Mouse (Mus musculus): ENCODE results near the gene Lix1l. TPM values are rescaled to one million over a fixed set of nuclear protein-coding genes. Genes with fewer than 3 reads are reported as not detected.

Gene Lix1l
- total RNA-seq, 1 experiment from 2014 or later, result 50.0 TPM

Other genes starting within 250 kb of the Lix1l start
- not detected in 2 replicates for gene BC107364, start 148.8 kb upstream of the Lix1l start, total RNA-seq (2021)
- gene Hfe2, start 76.0 kb upstream of the Lix1l start, total RNA-seq (2021), result not detected in 2 replicates
- 421 and 586 TPM in 2 replicates for gene Txnip, start 43.2 kb upstream of the Lix1l start, total RNA-seq (2021)
- gene Gm16253, start 24.2 kb upstream of the Lix1l start, total RNA-seq (2021), result not detected in 2 replicates
- 37.7 and 44.9 TPM in 2 replicates for gene Polr3gl, start 7.0 kb upstream of the Lix1l start, total RNA-seq (2021)
- gene Ankrd34a, start 4.5 kb upstream of the Lix1l start, total RNA-seq (2021), result 0.71 and 0.97 TPM in 2 replicates
- 72.9 and 97.5 TPM in 2 replicates for gene Rbm8a, start 28.8 kb downstream of the Lix1l start, total RNA-seq (2021)
- 41.6 and 58.7 TPM in 2 replicates for gene Pex11b, start 34.2 kb downstream of the Lix1l start, total RNA-seq (2021)
- gene Gm42957, start 34.3 kb downstream of the Lix1l start, total RNA-seq (2021), result 0.55 and 0.71 TPM in 2 replicates
- gene Itga10, start 44.4 kb downstream of the Lix1l start, total RNA-seq (2021), result 1.9 and 2.0 TPM in 2 replicates
- gene Ankrd35, start 69.0 kb downstream of the Lix1l start, total RNA-seq (2021), result 2.3 and 3.2 TPM in 2 replicates
- 27.6 and 33.1 TPM in 2 replicates for gene Pias3, start 95.2 kb downstream of the Lix1l start, total RNA-seq (2021)
- gene Nudt17, start 107.4 kb downstream of the Lix1l start, total RNA-seq (2021), result 0.67 TPM in 1 of 2 replicates, not detected in the other
- gene Polr3c, start 126.5 kb downstream of the Lix1l start, total RNA-seq (2021), result 27.5 and 32.4 TPM in 2 replicates
- 36.7 and 37.2 TPM in 2 replicates for gene Rnf115, start 126.5 kb downstream of the Lix1l start, total RNA-seq (2021)
- gene Pdzk1, start 228.1 kb downstream of the Lix1l start, total RNA-seq (2021), result 1.00 TPM in 1 of 2 replicates, not detected in the other
- gene Cd160, start 228.2 kb downstream of the Lix1l start, total RNA-seq (2021), result not detected in 2 replicates